Mouse (Mus musculus): ENCODE measurements around the gene Rars.
A peak's percentile ranks its signal among the peaks of the same experiment; 100 is the strongest.
"Not testable (repeated sequence)": the region's sequence is repeated elsewhere in the genome, so short reads cannot be mapped to it uniquely, and the experiment has no call there.

Gene Rars

GRCm38 (mm10) chr11:35838345-35839338 is 4.3 kb upstream of the Rars start:
- DNase-seq (ENCODE audit: low read depth, low spot score), result peak; percentile 83

GRCm38 (mm10) chr11:35837156-35838126 is 3.1 kb upstream of the Rars start:
- no peak for DNase-seq (ENCODE audit: low read depth, low spot score)

- DNase-seq (ENCODE audit: low read depth, low spot score), result no peak
Observed at GRCm38 (mm10) chr11:35833270-35833669, 1.0 kb downstream of the Rars start.

- no peak for DNase-seq (ENCODE audit: low read depth, low spot score)
Observed at GRCm38 (mm10) chr11:35832139-35832538, 2.2 kb downstream of the Rars start.

- DNase-seq (ENCODE audit: low read depth, low spot score), result no peak
Observed at GRCm38 (mm10) chr11:35827714-35828113, 6.6 kb downstream of the Rars start.

- DNase-seq (ENCODE audit: low read depth, low spot score), result no peak
Observed at GRCm38 (mm10) chr11:35816316-35816715, 18.0 kb downstream of the Rars start.

GRCm38 (mm10) chr11:35811458-35811857 is 22.8 kb downstream of the Rars start:
- no peak for DNase-seq (ENCODE audit: low read depth, low spot score)

- DNase-seq (ENCODE audit: low read depth, low spot score), result no peak
Observed at GRCm38 (mm10) chr11:35801332-35801731, 33.0 kb downstream of the Rars start.

- peak; percentile 16 for DNase-seq (ENCODE audit: low read depth, low spot score)
Observed at GRCm38 (mm10) chr11:35798874-35799273, 35.4 kb downstream of the Rars start, which contains the start of gene Fbll1. Fbll1 (minus strand) TSS chr11:35798884.

GRCm38 (mm10) chr11:35798495-35798820 is 35.8 kb downstream of the Rars start:
- DNase-seq (ENCODE audit: low read depth, low spot score), result no peak

- DNase-seq (ENCODE audit: low read depth, low spot score), result no peak
Observed at GRCm38 (mm10) chr11:35797751-35798494, 36.4 kb downstream of the Rars start.

GRCm38 (mm10) chr11:35792800-35793199 is 41.5 kb downstream of the Rars start:
- DNase-seq (ENCODE audit: low read depth, low spot score), result not testable (repeated sequence)

- no peak for DNase-seq (ENCODE audit: low read depth, low spot score)
Observed at GRCm38 (mm10) chr11:35788443-35788842, 45.9 kb downstream of the Rars start.

GRCm38 (mm10) chr11:35784537-35784936 is 49.8 kb downstream of the Rars start:
- DNase-seq (ENCODE audit: low read depth, low spot score), result peak; percentile 8

GRCm38 (mm10) chr11:35784002-35784401 is 50.3 kb downstream of the Rars start:
- no peak for DNase-seq (ENCODE audit: low read depth, low spot score)

- no peak for DNase-seq (ENCODE audit: low read depth, low spot score)
Observed at GRCm38 (mm10) chr11:35783038-35783437, 51.3 kb downstream of the Rars start.

- DNase-seq (ENCODE audit: low read depth, low spot score), result no peak
Observed at GRCm38 (mm10) chr11:35782444-35782843, 51.9 kb downstream of the Rars start.

- no peak for DNase-seq (ENCODE audit: low read depth, low spot score)
Observed at GRCm38 (mm10) chr11:35780336-35780735, 54.0 kb downstream of the Rars start.

- no peak for DNase-seq (ENCODE audit: low read depth, low spot score)
Observed at GRCm38 (mm10) chr11:35776452-35776851, 57.9 kb downstream of the Rars start.

GRCm38 (mm10) chr11:35775606-35776005 is 58.7 kb downstream of the Rars start:
- DNase-seq (ENCODE audit: low read depth, low spot score), result no peak

- DNase-seq (ENCODE audit: low read depth, low spot score), result peak; percentile 8
Observed at GRCm38 (mm10) chr11:35770741-35771504, 63.4 kb downstream of the Rars start.

Measured in CD4-positive, CD25-positive, alpha-beta regulatory T cell, adult 2 months (primary cell).